Mouse (Mus musculus) right cerebral cortex, postnatal 10 days (tissue): Measurements from ENCODE around the gene Zfp428.
A peak's percentile ranks its signal among the peaks of the same experiment; 100 is the strongest.

Experiments
- DNase-seq, 2 experiments: peaks; one replicate each; pipeline ENCODE4 v3.0.0; 2021; ENCODE audit warnings: low spot score in 2 of 2

Gene Zfp428

GRCm38 (mm10) chr7:24546634-24547389 lies 40.0 kb downstream of the Zfp428 start:
- DNase-seq = peak; percentile 100

- no peak for DNase-seq
Observed at GRCm38 (mm10) chr7:24547534-24548036, 40.8 kb downstream of the Zfp428 start.

GRCm38 (mm10) chr7:24551985-24552759 lies 45.4 kb downstream of the Zfp428 start:
- no peak for DNase-seq

GRCm38 (mm10) chr7:24555786-24556185 lies 49.0 kb downstream of the Zfp428 start:
- DNase-seq = no peak

GRCm38 (mm10) chr7:24561450-24561849 lies 54.6 kb downstream of the Zfp428 start:
- DNase-seq = no peak

GRCm38 (mm10) chr7:24563191-24563836 lies 56.5 kb downstream of the Zfp428 start:
- no peak for DNase-seq

GRCm38 (mm10) chr7:24563837-24564206 lies 57.0 kb downstream of the Zfp428 start:
- no peak for DNase-seq

GRCm38 (mm10) chr7:24564607-24565265 lies 57.9 kb downstream of the Zfp428 start:
- peak in 1 of 2 experiments; percentile 63 for DNase-seq
